Mouse (Mus musculus): ENCODE data around the gene Hrh3.
A peak's percentile ranks its signal among the peaks of the same experiment; 100 is the strongest.

The Hrh3 gene

DNA sequence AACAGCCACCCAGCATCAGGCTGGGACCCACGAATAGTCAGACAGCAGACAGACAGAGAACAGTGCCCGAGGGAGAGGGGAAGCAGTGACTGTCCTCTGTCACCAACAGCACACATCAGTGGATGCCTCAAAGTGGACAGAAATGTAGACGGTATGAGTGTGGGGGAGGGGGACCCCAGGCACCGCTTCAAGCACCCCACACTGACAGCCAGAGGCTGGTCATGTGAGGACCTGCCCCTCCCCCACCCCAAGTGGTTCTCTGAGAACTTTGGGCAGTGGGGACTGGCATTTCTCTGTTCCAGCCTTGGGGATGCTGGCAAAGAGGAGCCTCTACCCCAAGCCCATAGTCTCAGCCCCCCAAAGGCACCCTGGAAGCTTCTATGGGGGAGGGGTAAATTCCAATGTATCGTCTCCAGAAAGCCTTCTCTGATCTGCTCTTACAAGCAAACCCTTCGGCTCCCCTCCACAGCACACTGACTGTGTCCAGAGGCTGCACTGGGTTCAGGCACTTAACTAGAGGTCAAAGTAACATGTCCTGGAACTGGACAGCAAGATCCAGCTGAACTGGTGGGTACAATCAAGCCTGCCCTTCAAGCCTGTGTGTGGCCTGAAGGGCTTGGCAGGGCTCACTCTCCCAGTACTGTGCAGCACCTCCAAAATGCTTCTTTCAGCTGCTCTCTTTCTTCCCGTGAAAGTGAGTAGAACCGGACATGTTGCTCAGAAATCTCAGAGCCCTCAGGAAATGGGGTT, 1.3 kb upstream of the Hrh3 start:
- no peak for DNase-seq (ENCODE audit: low spot score)

DNA sequence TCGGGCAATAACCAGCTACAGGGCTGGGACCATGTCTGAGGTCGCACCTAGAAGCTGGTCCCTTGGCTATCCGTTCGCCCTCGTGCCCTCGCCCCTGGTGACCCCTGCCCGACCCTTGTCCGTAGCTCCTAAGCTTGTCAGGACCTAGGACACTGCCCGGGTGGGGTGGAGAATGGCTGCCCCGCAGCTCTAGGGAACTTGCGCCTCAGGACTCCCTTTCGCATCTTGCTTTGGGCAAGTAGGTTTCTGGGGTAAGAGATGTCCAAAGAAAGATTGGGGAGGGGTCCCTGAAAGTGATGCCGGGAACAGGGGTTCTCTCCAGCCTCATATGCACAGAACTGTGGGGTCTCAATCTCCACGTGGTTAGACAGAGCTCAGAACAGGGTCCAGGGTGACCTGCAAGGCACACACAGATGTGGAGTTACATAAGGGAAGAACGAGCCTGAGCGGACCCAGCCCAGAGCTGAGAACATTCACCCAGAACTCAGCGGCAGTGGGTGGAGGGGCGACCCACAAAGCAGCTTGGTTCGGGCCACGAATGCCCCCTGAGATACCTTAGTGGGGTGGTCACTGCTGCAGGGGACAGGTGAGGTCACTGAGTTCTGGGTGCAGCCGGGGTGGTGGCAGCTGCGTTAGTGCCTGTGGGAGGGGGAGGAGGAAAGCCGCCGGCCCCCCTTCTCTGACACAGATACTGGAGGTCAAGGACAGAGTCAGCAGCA, 530 bp upstream of the Hrh3 start:
- no peak for DNase-seq (ENCODE audit: low spot score)

DNA sequence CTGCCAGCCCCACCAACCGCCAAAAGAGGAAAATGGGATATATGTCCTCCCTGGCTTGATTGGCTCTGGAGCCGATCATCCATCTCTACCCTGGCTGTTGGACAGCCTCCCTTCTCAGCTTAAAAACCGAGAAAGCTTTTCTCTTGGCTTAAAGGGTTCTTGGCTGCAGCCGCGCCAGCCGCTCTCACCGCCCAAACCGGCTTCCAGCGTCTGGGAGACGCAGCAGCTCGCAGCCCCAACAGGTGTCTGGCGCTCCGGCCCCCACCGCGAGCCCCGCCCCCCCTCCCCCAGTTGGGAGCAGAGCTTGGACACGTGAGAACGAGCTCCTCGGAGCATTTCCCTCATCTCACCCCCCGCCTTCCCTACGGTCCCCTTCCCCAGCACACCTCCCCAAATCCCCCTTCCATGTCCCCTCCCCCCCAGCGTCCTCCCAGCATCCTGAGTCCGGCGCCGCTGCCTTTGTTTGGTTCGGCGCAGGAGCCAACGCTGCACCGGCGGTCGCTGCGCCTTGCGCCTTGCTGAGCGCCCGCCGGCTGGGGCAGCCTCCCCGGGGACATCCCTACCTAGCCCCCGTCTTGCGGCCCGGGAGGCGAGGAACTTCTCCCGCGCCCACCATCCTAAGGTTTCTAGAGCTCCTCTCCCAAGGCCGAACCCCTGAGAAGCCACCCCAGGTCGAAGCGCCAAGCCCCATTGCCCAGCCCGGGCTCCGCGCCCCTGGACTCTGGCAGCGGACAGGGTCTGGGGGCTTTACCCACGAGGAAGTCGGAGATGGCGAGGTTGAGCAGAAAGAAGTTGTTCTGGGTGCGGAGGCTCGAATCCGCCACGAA, 924 bp downstream of the Hrh3 start:
- DNase-seq (ENCODE audit: low spot score), result no peak

DNA sequence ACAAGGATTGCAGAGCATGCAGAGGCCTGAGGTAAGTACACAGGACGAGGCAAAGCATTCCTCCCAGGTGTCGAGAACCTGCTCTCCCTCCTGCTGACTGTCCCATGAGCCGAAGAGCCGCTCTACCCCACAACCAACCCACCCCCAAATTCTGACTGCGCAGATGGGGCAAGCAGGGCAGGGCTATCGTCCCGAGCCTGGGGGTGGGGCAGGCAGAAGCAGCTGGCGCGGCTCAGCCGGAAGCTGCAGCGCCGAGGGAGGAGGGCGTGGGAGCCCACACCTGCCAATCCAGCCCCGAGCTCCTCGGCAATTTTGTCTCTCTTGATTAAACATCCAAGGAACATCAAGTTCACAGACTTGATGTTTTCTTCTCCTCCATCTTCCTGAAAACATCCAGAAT, 4.8 kb downstream of the Hrh3 start:
- no peak for DNase-seq (ENCODE audit: low spot score)

DNA sequence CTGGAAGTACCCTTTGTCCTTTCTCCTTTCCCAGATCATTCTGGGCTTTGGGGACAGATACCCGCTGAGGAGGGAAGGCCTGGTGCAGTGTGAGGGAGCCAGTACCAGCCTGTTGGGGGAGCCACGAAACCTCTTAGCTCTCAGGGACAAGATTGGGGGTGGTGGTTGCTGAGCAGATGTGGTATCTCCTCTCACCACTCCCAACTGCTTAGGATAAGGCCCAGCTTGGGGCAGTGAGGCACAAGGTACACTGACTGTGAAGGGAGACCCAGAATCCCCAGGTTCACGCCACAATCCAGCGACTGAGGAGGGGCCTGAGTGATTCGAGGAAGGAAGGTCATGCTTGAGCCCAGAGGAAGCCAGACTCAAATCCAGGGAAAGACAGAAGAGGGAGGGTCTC, 6.1 kb downstream of the Hrh3 start:
- DNase-seq (ENCODE audit: low spot score), result no peak

DNA sequence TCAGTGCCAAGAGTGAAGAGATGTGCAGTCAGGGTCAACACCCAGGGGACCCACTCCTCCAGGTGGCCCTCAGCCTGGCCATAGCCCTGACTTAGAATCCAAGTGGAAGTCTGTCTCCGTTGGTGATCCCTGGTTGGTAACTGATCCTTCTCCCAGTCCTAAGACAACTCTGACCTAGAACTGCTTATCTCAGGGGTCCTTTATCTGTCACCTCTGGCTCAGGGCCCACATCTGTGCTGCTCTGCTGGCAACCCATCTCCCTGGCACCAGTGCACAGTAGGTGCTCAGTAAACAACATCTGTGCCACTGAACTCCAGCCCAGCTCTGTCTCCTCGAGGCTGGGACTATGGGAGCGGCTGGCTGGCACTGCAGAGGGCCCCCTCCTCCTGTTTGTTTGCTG, 6.7 kb downstream of the Hrh3 start:
- no peak for DNase-seq (ENCODE audit: low spot score)

DNA sequence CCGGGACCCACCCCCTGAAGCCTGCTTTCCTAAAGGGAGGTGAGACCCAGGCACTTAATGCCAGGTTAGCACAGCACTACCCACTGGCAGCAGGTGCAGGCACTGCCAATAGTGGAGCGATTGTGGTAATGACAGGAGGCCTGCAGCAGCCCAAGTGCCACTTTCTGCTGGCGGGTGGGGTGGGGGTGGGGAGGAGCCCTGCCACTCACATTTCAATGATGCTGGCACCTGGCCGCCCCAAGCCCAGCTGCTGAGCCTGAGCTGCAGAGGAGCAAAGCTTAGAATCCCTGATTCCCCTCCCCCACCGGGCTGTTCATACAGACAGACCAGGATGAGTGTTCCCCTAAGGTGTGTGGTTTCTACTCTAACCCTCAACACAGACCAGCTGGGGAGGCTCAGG, 8.6 kb downstream of the Hrh3 start:
- no peak for DNase-seq (ENCODE audit: low spot score)

DNA sequence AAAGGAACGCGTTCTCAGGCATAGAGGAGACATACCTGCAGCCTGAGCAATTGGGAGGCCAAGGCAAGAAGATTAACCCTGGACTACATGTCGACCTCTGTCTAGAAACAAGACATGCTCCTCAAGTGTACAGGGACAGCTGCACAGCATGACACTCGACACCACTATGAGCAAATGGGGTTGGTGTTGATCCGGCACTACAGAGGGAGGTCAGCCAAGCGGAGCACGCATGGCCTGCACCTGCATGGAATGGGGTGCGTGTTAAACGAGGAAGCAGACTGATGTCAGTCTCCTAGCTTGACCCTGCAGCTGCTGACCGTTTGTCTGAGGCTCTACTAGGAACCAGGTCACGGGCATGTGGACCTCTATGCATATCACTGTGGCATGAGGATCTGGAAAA, 14.0 kb downstream of the Hrh3 start:
- DNase-seq (ENCODE audit: low spot score), result no peak

DNA sequence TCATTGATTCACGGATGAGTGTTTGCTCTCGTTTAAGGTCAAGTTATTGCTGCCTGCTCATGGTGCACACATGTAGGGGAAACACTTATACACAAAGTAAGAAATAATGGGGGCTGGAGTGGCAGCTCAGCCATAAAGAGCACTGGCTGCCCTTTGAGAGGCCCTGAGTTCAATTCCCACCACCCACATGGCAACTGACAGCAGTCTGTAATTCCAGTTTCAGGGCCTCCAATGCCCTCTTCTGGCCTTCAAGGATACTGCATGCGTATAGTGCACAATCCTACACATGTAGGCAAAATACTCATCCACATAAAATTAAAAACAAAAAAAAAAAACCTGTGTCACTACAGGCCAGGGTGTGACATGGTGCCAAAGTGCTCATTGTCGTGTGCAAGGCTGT, 16.8 kb downstream of the Hrh3 start:
- no peak for DNase-seq (ENCODE audit: low spot score)

DNA sequence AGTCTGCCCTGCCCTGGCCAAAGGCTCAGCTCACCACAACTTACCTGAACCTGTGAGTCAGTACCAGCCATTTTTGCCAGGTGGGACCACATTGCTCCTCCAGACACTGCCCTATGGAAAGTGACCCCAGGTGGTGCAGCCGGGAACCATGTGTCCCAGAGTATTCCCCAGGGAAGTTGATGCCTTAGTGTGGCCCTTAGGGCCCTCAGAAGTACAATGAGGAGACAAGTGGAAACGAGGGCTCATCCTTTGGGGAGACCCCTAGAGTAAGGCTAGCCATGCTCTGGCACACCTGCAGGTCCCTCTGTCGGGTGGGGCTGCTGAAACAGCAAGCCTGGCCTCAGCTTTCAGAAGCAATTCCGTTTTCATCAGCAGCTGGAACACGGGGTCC, 17.7 kb downstream of the Hrh3 start:
- no peak for DNase-seq (ENCODE audit: low spot score)

DNA sequence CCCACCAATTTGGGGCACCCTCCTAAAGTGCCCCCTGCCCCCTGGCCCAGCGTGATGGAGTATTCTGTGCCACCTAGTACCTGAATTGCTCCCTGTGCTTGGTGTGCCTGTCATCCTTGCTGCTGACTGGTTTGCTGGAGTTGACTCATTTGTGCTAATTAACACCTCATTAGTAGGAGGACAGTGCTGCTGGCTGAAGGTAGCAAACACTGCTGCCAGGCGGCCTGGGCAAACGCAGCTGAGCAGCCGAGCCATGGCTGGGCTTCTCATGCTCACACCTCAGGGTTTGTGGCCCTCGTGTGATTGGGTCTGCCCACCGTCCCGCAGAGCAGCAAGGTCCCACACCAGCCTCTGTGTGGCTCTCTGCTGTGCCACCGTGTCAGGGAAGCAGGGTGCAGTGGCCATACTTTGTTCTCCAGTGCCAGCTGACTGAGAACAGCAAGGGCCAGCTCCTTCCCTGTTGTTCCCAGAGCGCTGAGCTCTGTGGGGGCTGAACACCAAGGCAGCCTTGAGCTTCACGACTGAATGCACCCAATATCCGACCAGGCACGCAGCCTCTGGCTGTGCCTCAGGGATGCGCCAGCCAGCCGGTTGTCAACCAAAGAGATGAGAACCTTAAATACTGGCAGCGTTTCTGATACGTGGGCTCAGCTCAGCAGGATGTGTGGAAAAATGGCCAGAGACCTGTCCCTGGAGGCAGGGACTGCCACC, 18.2 kb downstream of the Hrh3 start:
- DNase-seq (ENCODE audit: low spot score), result no peak

DNA sequence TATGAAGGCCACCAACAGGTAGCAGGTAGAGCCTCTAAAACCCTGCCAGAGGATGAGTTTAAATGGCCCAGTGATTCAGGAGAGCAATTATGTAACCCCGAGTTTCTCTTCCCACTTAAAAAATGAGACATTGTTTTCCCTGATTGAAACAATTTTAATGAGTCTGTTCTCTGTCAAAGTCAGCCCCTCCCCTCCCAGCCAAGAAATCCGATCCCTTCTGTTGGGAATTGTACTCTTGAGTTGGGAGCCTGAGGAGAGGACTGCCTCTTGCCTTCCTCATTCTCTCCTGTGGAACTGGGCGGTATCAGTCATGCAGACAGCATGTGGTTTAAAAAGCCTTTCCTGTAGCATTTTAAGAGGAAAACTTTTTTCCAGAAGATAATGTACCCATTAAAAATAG, 19.7 kb downstream of the Hrh3 start:
- no peak for DNase-seq (ENCODE audit: low spot score)

DNA sequence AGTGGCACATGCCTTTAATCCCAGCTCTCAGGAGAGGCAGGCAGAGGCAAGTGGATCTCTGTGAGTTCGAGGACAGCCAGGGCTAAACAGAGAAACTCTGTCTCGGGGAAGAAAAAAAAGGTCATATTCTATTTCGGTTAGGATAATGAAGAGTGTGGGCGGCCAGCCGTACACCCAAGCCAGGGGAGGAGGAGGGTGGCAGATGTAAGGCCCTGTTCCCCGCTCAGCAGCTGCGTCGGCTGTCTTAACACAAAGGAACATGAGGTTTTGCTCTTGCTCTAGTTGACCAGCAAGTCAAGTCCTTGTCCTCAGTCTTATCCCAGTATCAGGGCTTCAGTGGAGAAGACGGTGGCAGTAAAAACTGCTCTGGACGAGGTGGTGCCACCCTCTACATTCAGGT, 21.2 kb downstream of the Hrh3 start:
- DNase-seq (ENCODE audit: low spot score), result no peak

DNA sequence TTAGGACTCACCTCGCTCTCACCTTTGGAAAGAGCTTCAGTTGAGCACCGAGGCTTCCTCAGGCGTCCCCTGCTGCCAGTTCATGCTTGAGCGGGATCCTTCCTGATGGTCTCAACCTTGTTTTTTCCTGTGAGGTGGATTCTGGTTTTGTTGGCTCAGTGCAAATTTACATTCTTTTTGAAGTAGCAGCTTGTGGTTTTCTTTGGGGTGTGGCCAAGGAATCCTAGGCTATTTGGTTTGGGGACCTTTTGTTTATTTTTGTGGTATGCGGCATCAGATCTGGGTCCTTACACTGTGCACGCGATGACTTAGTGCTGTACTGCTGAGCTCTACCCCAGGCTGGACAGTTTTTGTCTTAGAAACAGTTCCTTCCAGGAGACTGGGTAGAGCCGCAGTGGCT, 23.6 kb downstream of the Hrh3 start:
- DNase-seq (ENCODE audit: low spot score), result peak; percentile 48

DNA sequence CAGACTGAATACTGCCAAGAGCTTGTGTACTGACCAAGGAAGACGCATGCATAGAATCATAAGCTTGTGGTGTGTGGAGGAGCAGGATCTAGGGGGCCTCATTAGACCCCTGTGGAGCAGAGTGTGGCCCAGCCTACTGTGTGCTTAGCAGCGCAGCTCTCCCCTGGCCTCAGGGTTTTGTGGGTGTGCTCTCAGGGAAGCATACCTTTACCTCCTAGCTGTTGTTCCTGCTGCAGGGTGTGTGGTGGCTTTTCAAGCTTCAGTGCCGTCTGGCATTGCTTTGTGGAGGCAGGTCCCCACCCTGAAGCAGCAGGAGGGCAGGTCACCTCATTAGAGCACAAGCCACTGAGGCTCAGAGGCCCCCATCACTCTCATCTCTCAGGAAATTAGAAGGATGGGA, 26.7 kb downstream of the Hrh3 start:
- no peak for DNase-seq (ENCODE audit: low spot score)

DNA sequence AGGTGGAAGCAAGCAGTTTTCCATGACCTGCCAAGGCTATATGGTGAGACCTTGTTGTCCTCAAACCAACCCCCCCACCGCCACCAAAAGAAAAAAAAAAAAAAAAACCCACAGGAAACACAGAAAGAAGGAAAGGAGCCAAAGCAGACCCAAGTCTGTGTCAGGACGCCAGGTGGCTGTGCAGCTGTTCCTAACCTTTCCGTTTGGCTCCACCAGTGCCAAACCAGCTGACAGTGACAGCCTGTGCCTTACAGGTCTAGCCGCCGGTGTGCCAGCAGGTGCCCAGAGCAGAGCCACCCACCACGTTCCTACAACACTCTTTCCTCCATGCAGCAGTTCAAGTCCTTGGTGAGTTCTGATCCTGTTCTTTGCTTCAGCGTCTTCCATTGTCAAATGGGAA, 31.4 kb downstream of the Hrh3 start:
- no peak for DNase-seq (ENCODE audit: low spot score)

DNA sequence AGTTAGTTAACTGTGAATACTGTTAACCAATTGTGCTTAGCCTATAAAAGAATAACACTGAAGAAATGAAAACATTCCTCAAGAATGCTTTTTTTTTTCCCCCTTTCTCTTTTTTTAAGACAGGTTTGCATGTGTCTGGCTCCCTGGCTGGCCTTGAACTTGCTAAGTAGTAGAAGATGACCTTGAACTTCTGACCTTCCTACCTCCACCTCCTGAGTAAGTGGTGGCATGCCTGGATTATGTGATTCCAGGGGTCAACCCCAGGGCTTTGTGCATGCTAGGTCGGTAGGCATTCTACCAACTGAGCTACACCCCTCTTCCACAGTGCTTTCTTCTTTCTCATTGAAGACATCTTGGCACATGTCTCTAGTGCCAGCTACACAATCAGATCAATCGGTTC, 32.6 kb downstream of the Hrh3 start:
- DNase-seq (ENCODE audit: low spot score), result no peak

DNA sequence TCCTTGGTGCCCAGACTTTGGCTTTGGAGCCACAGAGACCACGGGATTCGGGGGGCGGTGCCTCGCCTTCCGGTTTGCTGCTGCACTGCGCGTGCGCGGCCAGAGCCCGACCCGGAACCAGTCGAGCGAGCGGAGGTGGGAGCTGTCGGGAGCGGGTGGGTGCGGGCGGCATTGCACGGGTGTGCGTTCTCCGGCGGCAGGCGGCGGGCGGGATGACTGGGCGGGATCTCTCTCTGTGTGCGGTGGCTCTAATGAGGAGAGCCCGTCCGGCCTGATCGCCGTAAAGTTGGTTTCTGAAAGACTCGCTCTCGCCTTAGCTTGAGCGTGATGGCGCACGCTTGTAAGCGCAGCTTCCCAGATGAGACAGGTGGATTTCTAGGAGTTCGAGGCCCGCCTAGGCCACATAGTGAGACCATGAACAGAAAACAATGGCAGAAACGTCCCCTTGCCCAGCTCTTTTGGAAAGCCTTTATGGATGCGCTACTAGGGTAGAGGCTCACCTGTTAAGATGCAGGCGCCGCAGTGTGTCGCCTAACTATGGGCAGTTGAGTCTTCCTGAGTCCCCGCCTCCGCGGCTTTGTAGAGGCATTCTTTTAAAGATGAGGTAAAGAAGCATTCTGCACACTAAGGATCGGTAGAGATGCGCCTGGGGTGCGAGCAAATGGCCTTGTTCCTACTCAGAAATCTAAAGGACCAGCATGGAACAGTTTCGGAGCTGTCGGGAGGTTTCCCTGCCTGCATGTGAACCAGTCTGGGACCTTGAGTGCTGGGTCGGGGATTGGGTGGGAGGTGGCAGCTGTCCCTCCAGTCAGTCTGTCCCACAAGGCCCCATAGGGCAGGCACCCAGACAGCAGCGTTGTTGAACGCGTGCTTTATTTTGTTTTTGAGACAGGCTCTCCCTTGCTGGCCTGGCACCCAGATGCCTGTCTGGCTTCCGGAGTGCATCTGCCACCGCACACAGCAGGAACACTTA, 33.5 kb downstream of the Hrh3 start, which contains the start of gene Mtg2:
Gene Mtg2 (plus strand): TSS at position 108 of the 973 bp plus-strand sequence.
- peak; percentile 95 for DNase-seq (ENCODE audit: low spot score)

DNA sequence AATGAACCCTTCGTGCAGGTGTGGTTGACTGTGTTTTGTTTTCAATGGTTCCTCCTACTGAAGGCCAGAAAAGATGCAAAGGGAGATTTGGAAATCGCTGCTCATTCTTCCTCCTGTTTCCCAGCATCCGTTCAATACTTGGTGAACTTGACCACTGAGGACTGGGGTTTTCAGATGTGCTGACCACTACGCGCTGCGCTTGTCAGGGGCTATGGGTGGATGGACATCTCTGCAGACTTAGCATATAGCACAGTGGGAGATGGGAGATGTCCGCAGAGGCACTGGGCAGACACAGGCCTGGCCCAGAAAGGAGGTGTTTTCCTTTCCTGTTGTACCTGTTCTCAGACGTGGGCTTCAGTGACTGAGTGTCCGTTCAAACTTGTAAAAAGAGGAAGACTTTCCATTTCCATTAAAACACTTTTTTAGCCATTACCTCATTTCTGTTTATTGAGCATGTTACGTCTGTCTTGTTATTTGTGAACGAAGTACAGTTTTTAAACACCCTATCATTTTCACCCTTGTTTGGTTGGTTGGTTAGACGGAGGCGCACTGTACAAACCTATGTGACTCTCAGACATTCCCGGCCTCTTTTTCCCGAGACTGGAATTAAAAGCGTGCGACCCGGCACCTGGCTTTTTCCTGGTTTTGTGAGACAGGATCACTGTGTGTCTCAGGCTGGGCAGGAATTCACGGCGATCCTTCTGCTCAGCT, 34.4 kb downstream of the Hrh3 start:
- no peak for DNase-seq (ENCODE audit: low spot score)

DNA sequence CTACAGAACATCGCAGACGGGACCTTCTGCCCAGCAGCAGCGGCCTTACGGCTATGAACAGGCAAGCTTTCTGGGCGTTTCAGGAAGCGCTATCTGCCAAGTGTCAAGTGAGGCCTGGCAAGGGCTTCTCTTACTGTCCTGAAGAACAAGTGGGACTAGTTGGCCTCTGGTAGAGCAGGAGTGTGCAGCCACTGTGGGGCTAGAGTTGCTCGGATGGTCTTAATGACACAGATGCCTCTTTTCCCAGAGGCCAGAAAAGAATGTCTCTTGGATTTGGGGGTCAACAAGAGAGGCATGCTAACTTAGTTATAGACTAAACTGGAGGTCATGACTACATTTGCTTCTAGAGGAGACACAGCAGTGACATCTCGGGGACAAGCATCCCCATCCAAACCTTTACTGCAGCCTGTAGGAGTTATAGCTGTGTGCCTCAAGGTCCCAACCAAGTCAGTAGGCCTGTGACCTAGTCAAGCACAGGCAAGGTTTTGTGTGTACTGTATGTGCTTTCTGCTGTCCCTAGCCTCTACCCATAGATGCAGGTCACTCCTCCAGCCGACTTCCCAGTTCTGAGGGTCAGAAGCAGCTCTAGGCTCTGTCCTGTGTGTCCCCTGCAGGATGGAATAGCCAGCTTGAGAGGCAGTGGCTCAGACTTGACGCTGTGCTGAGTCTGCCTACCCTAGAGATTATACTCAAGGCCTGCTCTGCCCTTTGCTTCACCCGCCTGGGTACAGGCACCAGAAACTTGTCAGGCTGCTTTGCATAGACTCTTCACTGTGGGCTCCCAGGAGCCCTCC, 40.8 kb downstream of the Hrh3 start:
- no peak for DNase-seq (ENCODE audit: low spot score)

Measured in lung, postnatal 25 days (tissue).